Mouse (Mus musculus): ENCODE results near the gene Stoml1.

Stoml1 gene

DNA sequence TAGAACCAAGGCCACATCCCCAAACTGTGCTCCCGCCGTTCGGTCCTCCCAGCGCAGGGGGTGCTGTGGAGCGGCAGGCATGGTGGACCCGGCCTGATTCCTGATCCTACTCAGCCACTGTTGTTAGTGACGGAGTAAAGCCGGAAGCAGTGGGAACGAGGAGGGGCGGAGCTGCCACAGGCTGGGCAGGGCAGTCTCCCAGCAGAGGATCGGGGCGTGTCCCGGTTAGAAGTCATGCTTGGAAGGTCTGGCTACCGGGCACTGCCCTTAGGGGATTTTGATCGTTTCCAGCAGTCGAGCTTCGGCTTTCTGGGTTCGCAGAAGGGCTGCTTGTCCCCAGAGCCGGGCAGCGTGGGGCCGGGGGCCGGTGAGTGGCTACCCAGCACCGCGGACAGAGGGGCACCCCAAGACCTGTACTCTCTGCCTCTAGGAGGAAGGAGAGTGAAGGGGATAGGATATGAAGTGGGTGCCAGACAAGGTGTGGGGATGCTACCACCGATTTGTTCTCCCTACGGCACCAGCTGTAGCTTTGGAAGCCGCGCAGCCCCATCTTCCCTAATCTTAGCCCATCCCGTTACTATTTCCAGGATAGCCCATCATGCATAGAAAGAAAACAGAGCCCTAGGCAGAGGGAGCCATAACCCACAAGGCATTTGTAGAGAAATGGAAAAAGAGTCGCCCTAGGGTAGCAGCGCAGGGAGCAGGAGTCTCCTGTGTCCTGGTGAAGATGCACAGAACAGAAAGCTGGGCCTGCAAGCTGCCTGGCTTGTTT, at the start of gene Stoml1:
Gene Stoml1, plus strand, starts transcription at position 132 of the 772 bp plus-strand sequence.
- peak; percentile 94 to 97 for DNase-seq (ENCODE audit: low spot score in 2 of 2)

DNA sequence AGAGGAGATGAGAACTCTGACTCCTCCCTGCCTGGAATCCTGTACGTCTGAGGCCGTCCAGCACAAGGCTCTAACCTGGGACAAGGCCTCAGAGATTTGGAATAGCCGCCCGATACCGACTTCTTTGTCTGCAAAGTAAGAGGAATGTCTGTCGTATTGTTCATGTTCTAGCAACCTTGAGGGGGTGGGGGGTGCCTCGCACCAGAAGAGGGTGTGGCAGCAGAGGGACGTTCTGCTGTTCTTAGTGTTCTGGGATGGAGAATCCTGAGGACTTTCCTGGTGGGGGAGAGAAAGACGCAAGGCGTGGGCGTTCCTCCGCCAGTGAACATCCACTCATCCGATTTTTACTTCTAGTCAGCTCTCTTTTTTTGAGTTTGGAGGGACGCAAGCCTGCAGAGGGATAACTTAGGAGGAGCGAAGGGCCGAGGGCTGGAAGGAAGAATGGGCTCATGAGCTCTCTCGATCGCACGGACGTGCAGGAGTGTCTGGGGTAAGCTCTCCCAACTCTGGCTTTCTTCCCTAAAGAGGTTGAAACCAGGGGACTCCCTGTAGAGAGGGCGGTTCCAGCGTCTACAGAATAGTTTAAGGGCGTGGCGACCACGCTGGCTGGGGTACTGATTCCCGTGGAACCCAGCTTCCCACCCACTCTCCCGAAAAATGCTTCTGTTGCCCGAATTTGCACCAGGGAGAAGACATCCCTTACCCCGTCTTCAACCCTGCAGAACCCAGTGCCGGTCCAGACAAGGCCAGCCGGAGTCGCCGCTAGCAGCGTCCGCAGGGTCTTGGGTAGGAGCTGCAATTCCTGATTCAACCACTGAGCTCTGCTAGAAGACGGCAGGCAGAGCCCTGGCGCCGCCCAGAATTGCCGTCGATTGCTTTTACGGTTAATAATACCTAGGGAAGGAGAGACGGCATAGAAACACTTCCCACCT, 49.2 kb upstream of the Stoml1 start, which contains the start of the genes Islr and Islr2:
Gene Islr, minus strand, starts transcription at position 791 of the 932 bp plus-strand sequence.
Gene Islr2, minus strand, starts transcription at position 804 of the 932 bp plus-strand sequence.
- DNase-seq (ENCODE audit: low spot score in 2 of 2) = peak; percentile 33 to 47

DNA sequence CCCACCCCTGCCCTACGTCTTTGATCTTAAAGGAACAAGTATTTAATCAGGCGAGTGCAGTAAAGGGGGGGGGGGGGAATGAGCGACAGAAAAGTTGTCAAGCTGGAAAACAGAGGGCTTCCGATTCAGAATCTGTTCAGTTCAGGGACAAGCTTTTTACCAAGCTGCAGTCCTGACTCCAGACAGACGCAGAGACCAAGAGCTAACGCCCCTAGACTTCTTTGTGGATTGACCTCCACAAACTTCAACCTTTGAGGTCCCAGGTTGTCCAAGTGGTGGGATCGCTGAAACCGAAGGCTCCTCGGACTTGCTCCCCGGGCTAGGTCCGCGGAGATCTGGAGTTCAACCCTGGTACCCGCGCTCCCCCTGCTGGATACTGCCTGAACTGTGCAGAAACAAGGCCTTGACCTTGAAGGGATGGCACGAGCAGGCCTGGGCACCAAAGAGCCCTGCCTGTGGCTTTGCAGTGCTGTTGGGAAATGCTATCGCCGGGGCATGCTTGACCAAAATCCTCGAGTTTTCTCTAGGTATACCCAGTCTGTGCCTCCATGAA, 48.4 kb upstream of the Stoml1 start:
- DNase-seq (ENCODE audit: low spot score in 2 of 2) = peak; percentile 85 to 96

DNA sequence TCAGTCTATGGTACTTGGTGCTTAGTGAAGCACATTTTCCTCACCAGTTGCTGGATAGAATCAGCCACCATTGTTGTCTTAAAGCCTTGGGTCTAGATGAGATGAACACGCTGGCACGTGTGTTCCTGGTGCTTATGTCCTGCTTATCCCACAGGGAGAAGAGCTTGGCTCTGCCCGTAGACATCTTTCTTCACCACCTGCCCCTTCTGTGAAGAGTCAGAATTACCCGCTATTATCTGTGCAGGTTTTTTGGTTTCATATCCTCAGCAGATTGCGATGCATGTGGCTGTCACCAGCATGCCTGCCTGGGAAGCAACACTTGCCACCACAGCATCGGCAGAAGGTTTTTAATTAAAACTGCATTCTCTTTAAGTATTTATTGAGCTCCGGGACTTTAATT, 47.0 kb upstream of the Stoml1 start:
- no peak for DNase-seq (ENCODE audit: low spot score in 2 of 2)

DNA sequence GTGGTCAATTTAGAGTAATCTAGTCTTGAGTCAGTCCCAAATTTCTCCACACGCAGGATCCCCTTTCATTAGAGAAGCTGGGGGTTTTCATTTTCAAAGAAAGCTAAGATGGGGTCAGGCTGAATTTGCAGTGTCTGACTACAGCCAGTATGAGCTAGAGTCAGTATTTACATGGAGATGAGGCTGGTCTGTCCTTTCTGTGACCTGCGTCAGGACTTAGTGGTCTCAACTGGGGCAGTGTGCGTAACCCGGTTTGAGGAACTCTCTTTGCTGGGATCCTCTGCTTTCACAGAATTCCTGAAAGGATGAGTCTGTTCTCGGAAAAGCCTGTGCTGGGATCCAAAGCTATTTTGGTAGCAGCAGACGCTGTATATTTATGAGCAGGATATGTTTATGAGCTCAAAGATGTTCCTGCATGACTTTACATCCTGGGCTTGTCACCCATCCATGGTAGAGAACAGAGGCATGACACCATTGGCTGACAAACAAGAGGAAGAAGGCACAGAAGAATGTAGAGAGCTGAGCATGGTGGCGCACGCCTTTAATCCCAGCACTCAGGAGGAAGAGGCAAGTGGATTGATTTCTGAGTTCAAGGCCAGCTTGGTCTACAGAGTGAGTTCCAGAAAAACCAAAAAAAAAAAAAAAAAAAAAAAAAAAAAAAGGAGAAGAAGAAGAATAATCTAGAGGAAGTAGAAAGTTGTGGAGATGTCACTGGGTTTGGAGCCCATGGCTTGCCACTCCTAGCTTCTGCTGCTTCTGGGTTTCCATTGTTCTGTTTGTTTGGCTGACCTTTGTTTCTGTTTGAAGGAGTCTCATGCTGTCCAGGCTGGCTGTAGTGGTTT, 43.3 kb upstream of the Stoml1 start:
- DNase-seq (ENCODE audit: low spot score in 2 of 2) = no peak

DNA sequence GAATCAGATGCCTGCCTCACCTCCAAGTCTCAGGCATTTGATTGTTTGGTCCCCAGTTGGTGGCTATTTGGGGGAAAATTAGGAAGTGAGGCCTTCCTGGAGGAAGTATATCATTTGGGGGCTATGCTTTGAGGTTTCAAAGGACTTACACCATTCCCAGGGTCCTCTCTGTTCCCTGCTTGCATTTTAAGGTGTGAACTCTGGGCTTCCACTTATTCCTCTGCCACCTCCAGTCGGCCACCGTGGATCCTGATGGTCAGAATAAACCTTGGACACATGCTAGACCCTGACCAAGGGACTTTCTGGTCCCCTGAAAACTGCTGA, 42.7 kb upstream of the Stoml1 start:
- DNase-seq (ENCODE audit: low spot score in 2 of 2) = no peak

GRCm38 (mm10) chr9:58213377-58213776, 39.6 kb upstream of the Stoml1 start:
- no peak for DNase-seq (ENCODE audit: low spot score in 2 of 2)

DNA sequence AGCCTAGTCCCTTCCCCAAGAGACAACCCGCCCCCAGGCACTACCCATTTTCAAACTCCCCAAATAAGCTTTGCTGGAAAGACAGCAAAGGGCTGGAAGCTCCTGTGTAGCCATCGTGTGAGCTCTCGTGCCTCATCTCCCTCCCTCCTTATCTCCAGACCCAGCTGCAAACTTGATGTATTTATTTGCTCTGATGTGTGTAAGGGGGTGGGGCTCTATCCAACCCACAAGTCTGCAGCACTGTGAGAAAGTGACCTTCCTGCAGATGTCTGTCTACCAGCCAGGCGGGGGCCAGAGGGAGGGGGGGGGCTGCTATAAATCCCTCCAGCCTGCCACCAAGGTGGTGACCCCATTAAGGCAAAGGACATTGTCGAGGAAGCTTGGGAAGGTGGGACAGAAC, 39.1 kb upstream of the Stoml1 start:
- no peak for DNase-seq (ENCODE audit: low spot score in 2 of 2)

- DNase-seq (ENCODE audit: low spot score in 2 of 2) = no peak
These were observed 38.3 kb upstream of the Stoml1 start for GRCm38 (mm10) chr9:58214519-58215180.

GRCm38 (mm10) chr9:58216402-58216801, 36.6 kb upstream of the Stoml1 start:
- DNase-seq (ENCODE audit: low spot score in 2 of 2) = no peak

- DNase-seq (ENCODE audit: low spot score in 2 of 2) = no peak
These were observed 34.4 kb upstream of the Stoml1 start for GRCm38 (mm10) chr9:58218539-58218938.

DNA sequence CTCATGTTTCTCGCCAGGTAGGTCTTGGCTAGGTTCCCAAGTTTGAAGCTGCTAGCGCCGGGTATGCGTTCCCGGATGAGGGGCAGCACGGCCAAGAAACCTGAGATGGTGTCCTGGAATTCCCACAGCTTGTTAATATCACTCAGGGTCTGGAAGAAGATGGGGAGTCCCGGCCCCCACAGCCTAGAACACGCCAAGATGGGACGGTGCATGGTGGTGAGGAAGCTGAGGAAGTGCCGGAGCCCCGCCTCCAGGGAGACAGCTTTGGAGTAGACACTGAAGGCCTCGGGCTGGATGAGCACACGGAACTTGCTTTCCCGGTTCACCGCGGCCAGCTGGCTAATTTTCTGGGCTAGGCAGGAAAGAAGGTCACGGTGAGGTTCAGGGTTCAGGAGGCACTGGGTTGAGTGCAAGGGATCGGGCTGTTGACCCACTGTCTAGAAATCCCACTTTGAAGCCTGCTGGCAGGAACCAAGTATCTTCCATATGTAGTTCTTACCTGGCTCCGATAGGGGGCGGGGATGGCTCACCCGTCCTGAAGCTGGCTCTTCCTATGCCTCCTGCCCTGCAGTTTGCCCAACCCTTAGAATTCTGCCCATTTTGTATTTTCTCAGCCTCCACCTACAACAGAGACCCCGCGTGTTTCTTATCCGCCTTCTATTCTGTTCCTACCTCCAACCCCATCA, 32.6 kb upstream of the Stoml1 start:
- DNase-seq (ENCODE audit: low spot score in 2 of 2) = no peak

DNA sequence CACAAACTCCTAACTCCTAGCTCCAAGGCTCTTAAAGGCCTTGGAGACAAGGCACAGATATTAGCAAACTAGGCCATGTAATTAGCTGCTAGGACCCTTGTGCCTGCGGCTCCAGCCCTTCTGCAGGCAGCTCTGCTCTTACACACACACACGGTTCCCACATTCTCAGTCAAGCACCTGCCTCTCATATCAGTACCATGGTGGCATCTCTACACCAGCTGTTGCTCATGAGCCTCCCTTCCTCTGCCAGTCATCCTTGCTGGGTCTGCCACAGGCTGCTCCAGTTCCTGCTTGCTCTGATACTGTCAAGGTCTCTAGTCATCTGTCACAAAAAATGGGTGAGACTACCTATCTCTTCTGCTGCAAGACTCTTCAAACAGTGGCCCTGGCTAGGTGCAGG, 28.6 kb upstream of the Stoml1 start:
- DNase-seq (ENCODE audit: low spot score in 2 of 2) = no peak

- peak in 1 of 2 experiments; percentile 15 for DNase-seq (ENCODE audit: low spot score in 2 of 2)
These were observed 26.8 kb upstream of the Stoml1 start for GRCm38 (mm10) chr9:58225915-58226913.

DNA sequence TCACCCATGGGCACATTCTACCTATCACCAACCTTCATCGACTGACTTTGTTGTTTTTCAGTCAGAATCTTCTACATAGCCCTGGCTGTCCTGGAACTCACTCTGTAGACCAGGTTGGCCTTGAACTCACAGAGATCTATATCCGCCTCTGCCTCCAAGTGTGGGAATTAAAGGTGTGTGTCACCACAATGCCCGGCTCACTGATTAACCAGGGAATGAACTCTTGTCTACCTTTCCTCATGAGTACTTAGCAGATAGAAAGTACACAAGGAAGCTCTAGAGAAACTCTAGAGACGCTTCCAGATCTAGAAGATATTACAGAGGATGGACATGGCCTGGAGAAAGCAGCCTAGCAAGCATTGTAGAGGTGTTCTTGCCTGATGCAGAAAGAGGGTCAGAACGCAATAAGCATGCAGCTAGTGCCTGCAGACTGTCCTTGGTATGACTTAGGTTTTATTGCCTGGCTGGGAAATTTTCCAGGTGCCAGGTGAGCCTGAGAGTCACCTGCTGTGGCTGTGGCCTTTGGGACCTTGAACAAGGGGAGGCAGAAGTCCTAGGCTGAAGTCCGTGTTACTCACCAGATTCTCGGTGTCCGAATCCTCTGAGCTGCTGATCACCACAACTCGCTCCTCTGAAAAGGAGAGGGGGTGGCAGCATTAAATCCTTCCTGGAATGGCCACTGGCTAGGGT, 24.0 kb upstream of the Stoml1 start:
- DNase-seq (ENCODE audit: low spot score in 2 of 2) = no peak

GRCm38 (mm10) chr9:58231746-58232145, 21.2 kb upstream of the Stoml1 start:
- no peak for DNase-seq (ENCODE audit: low spot score in 2 of 2)

DNA sequence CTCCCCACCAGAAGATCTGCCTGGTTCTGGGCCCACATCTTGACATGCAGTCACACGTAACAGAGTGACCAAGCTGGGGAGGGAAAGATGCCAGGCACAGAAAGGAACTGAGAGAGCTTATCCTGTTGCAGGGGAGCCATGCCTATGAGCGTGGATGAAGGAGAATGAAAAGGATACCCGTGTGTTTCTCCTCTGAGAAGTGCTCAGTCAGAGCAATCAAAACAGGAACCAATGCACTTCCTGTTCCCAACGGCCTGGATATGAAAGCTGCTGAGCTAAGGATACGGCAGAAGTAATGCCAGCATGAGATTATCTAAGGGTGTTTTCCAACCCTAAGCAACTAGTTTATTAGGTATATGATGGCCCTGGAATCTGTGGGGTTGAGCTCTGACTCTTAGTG, 20.6 kb upstream of the Stoml1 start:
- no peak for DNase-seq (ENCODE audit: low spot score in 2 of 2)

DNA sequence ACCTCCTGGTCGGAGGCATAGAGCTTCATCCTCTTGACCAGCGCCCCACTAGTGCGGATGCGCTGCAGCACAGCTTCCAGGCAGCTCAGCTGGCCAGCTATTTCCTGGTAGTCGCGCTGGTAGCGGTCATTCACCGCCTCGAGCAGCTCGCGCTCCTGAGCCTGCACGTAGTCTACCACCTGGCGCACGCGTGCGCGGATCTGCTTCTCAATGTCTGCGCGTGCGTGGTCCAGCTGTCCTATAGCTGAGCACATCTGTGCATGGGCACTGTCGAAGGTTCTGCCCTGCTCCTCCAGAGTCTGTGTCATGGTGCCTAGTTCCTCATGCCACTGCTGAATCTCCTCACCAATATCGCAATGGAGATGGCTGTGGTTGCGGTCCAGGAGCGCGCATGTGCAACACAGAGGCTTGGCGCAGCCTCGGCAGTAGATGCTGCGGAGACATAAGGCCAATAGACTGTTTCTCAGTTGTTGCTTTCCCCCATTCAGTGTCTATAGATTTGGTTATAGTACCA, 18.4 kb upstream of the Stoml1 start:
- DNase-seq (ENCODE audit: low spot score in 2 of 2) = no peak

Measured in urinary bladder, adult 18-20 months (tissue).